Comparison of ENCODE assay signal across 23 mouse cellular contexts in genomic region chr1:157141014-157141413, GRCm38 (mm10). TPM values are rescaled to one million over a fixed set of nuclear protein-coding genes. Genes with fewer than 3 reads are reported as not detected.
DNase-seq lines count a peak whose midpoint lies in the region; ATAC-seq lines count a peak whose summit lies in the region.
"Had no signal": no experiment of that assay in that cellular context is flagged by ENCODE, and none has a peak within 500 bp of the region (broad histone marks: within the 10 kb centered on the region; RNA-seq: fewer than 3 reads in every experiment).

No protein-coding gene starts in this region.

- peak; percentile 5 for DNase-seq in heart, adult 8-10 months (ENCODE audit: low spot score)
- peak; percentile 14 for DNase-seq in lung, postnatal 36 days
- DNase-seq in lung, postnatal 10 days, result no peak
- no peak for DNase-seq in c-Kit-positive CD71-positive TER-119-positive erythroid progenitor cells, embryonic 14.5 days (ENCODE audit: low spot score)
- no peak for DNase-seq in spleen, adult 12 weeks (ENCODE audit: low spot score)
- DNase-seq: adrenal gland, adult 8-10 months; adrenal gland, postnatal 36 days; cerebellum, adult 18-20 months; cerebellum, adult 9-11 months; cerebellum, postnatal 36 days; gastrocnemius, postnatal 10 days had no signal

- no peaks in the 10 kb centered on the region for H3K9me3 ChIP-seq in heart, embryonic 11.5 days (replicated peaks; ENCODE audit: control insufficient read depth, low read length)
- H3K9me3 ChIP-seq: embryonic facial prominence, embryonic 13.5 days; forebrain, embryonic 12.5 days; G1E; heart, embryonic 12.5 days; hindbrain, embryonic 10.5 days; hindbrain, embryonic 15.5 days had no signal

- H3K4me2 ChIP-seq in heart, embryonic 11.5 days, result no peak overlapping the region
- H3K4me2 ChIP-seq: embryonic facial prominence, embryonic 13.5 days; forebrain, embryonic 12.5 days; heart, embryonic 12.5 days; hindbrain, embryonic 15.5 days had no signal

- 91% methylated on average over 3 of the region's 3 CpGs for WGBS in heart, embryonic 11.5 days (ENCODE audit: insufficient replicate concordance)

- ATAC-seq in heart, embryonic 11.5 days (replicated peaks; ENCODE audit: insufficient number of reproducible peaks, low FRiP score, low TSS enrichment), result no peak
- ATAC-seq in inflammation-experienced regulatory T-cells, adult 6 months, result peak; percentile 32

- no peak overlapping the region for H3K9ac ChIP-seq in heart, embryonic 11.5 days (ENCODE audit: low read depth, low read length)
- H3K9ac ChIP-seq: embryonic facial prominence, embryonic 13.5 days; forebrain, embryonic 12.5 days; heart, embryonic 12.5 days; hindbrain, embryonic 15.5 days had no signal

- H3K4me1 ChIP-seq in heart, embryonic 11.5 days (ENCODE audit: control insufficient read depth, insufficient read depth, low read length), result peaks cover 5% of the 10 kb centered on the region; the same call in 1 of the 2 replicates
- H3K4me1 ChIP-seq: embryonic facial prominence, embryonic 13.5 days; forebrain, embryonic 12.5 days; hindbrain, embryonic 10.5 days; hindbrain, embryonic 15.5 days had no signal

- no peaks in the 10 kb centered on the region for H3K36me3 ChIP-seq in heart, embryonic 11.5 days (ENCODE audit: control insufficient read depth, insufficient read depth, low read length)

- H3K4me3 ChIP-seq in heart, embryonic 11.5 days (ENCODE audit: low read depth, low read length), result no peak overlapping the region
- H3K4me3 ChIP-seq: embryonic facial prominence, embryonic 13.5 days; forebrain, embryonic 12.5 days; heart, embryonic 12.5 days; hindbrain, embryonic 10.5 days; hindbrain, embryonic 15.5 days had no signal

- H3K27ac ChIP-seq in heart, embryonic 11.5 days (ENCODE audit: low read depth, low read length), result no peak overlapping the region
- H3K27ac ChIP-seq: embryonic facial prominence, embryonic 13.5 days; forebrain, embryonic 12.5 days; hindbrain, embryonic 10.5 days; hindbrain, embryonic 15.5 days had no signal

- no peaks in the 10 kb centered on the region for H3K27me3 ChIP-seq in heart, embryonic 11.5 days (ENCODE audit: control insufficient read depth, insufficient read depth, low read length)
- H3K27me3 ChIP-seq: embryonic facial prominence, embryonic 13.5 days; forebrain, embryonic 12.5 days; heart, embryonic 12.5 days; hindbrain, embryonic 15.5 days had no signal

RNA-seq across cellular contexts. Expression of gene Tex35, which starts 32.5 kb away (rescaled TPM):
- not detected for total RNA-seq in heart, adult 8-10 months (2022)
- polyA plus RNA-seq in heart, embryonic 11.5 days (2014; fragmentation: Nextera tagmentation; extraction: Ambion mirVana), result not detected in 2 replicates
- under 1 TPM in 1 of 3 experiments, not detected in 2; 0.43 TPM for polyA plus RNA-seq in inflammation-experienced regulatory T-cells, adult 6 months (2017; shearing (Covaris generic))
- total RNA-seq: adrenal gland, adult 8-10 months; adrenal gland, postnatal 36 days; G1E; gastrocnemius, postnatal 10 days; heart, adult 18-20 months; heart, postnatal 25 days had no signal
- polyA plus RNA-seq: embryonic facial prominence, embryonic 13.5 days; forebrain, embryonic 12.5 days; G1E; heart, embryonic 12.5 days; heart, embryonic 16.5 days; hindbrain, embryonic 10.5 days; hindbrain, embryonic 15.5 days; intestine, embryonic 14.5 days had no signal

Comparison
In these comparisons a context has a peak if more than half of its experiments do, and no peak if none do; other contexts are left out.
1. DNase-seq: peak in heart, adult 8-10 months (single experiment) and lung, postnatal 36 days (single experiment); none in lung, postnatal 10 days (single experiment), c-Kit-positive CD71-positive TER-119-positive erythroid progenitor cells, embryonic 14.5 days (single experiment) and spleen, adult 12 weeks (single experiment).